ENCODE assay signal across 8 mouse cellular contexts in the genomic region with DNA sequence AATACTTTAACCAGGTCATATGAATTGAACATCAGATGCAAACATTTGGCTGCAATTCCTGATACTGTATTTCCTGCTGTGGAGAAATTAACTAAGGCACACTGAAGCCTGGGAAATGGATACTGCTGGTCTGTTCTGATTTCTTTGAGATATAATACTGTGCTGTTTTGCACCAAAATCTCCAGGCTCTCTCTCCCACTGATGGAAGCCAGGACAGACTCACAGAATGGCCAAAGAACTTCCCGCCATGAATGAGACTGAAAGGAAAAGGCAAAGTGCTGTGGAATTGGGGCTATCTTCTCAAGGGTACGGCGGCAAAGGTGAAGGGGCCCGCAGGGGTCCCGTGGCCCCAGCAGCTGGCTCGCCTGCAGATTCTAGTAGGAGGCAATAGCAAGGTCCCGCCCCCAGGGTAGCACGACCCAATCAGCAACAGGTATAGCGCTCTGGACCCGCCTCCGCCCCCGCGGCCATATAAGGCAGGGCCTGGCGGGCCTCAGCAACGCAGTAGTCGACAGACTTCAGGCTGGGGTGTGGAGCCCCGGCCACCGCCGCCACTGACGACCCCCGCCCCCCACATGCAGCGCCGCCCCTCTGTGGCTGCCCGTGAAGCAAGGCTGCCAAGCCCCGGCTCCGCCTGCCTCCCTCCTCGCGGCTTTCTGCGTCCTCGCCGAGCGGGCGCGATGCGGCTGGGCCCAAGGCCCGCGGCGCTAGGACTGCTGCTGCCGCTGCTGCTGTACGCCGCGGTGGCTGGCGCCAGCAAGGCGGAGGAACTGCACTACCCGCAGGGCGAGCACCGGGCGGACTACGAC. TPM values are rescaled to one million over a fixed set of nuclear protein-coding genes. Genes with fewer than 3 reads are reported as not detected.
DNase-seq lines count a peak whose midpoint lies in the region; ATAC-seq lines count a peak whose summit lies in the region.

Rcn2 (plus strand) TSS at position 474 of the 809 bp plus-strand sequence.

- no peaks in the 10 kb centered on the region for H3K27me3 ChIP-seq in heart, embryonic 10.5 days (ENCODE audit: insufficient read depth, poor library complexity, severe bottlenecking)
- H3K27me3 ChIP-seq in kidney, embryonic 15.5 days = no peaks in the 10 kb centered on the region

- H3K36me3 ChIP-seq in heart, embryonic 10.5 days = peaks cover 26% of the 10 kb centered on the region
- peaks cover 21% of the 10 kb centered on the region for H3K36me3 ChIP-seq in kidney, embryonic 15.5 days

- H3K27ac ChIP-seq in heart, embryonic 10.5 days = peak within 1 kb of the TSS; percentile 97
- H3K27ac ChIP-seq in kidney, embryonic 15.5 days = peak within 1 kb of the TSS; percentile 95

- peak within 1 kb of the TSS; percentile 69 for H3K4me2 ChIP-seq in kidney, embryonic 15.5 days

- peaks cover 13% of the 10 kb centered on the region for H3K4me1 ChIP-seq in heart, embryonic 10.5 days
- H3K4me1 ChIP-seq in kidney, embryonic 15.5 days = peaks cover 14% of the 10 kb centered on the region

- peak within 1 kb of the TSS; percentile 89 for H3K9ac ChIP-seq in kidney, embryonic 15.5 days

- H3K4me3 ChIP-seq in heart, embryonic 10.5 days = peak within 1 kb of the TSS; percentile 83
- peak within 1 kb of the TSS; percentile 74 for H3K4me3 ChIP-seq in kidney, embryonic 15.5 days (replicated peaks)

- under 1% methylated on average over 49 of the region's 49 CpGs for WGBS in heart, embryonic 10.5 days
- under 1% methylated on average over 48 of the region's 49 CpGs for WGBS in kidney, embryonic 15.5 days

- peak; percentile 99 for ATAC-seq in erythroblast, adult 5-6 weeks (replicated peaks; ENCODE audit: low FRiP score, poor library complexity, severe bottlenecking)
- ATAC-seq in kidney, embryonic 15.5 days (replicated peaks; ENCODE audit: low FRiP score) = peak; percentile 100
- peak; percentile 100 for ATAC-seq in monocyte, adult 5-6 weeks (replicated peaks; ENCODE audit: insufficient number of reproducible peaks, low FRiP score, low TSS enrichment, poor library complexity, severe bottlenecking)

- no peaks in the 10 kb centered on the region for H3K9me3 ChIP-seq in heart, embryonic 10.5 days
- H3K9me3 ChIP-seq in kidney, embryonic 15.5 days (replicated peaks) = no peaks in the 10 kb centered on the region

- DNase-seq in B cell, adult 2 months = peak; percentile 97 to 98
- peak; percentile 97 for DNase-seq in brain, adult 2 months (ENCODE audit: low read depth, low spot score)
- DNase-seq in heart, embryonic 10.5 days (ENCODE audit: low spot score) = peak; percentile 98
- DNase-seq in liver = peak; percentile 95
- DNase-seq in spleen, postnatal 4 days (ENCODE audit: low spot score in 2 of 2) = peak; percentile 93 to 97

RNA-seq across cellular contexts. Expression of gene Rcn2, which starts in this region (rescaled TPM):
- 7.7 and 10.0 TPM in 2 replicates for total RNA-seq in erythroblast, adult 5-6 weeks (2015; ENCODE audit: low replicate concordance)
- 2.8 and 5.5 TPM in 2 replicates for total RNA-seq in erythroblast, adult 5-6 weeks (2017; ENCODE audit: low replicate concordance)
- 182 and 205 TPM in 2 replicates for polyA plus RNA-seq in heart, embryonic 10.5 days (2016; fragmentation: Nextera tagmentation; extraction: Ambion mirVana)
- 246 and 252 TPM in 2 replicates for polyA plus RNA-seq in kidney, embryonic 15.5 days (2015; fragmentation: Nextera tagmentation; extraction: Ambion mirVana)
- 19.6 to 27.3 TPM (median 26.5 TPM) in 3 replicates for total RNA-seq in monocyte, adult 5-6 weeks (2017)

Comparison
In these comparisons a context has a peak if more than half of its experiments do, and no peak if none do; other contexts are left out.
1. Peak in every context shown above with its lines: DNase-seq, ATAC-seq, H3K4me3 ChIP-seq and H3K27ac ChIP-seq.